Mouse (Mus musculus) urinary bladder, adult 2 months (tissue): ENCODE results near the gene Cdh8. TPM values are rescaled to one million over a fixed set of nuclear protein-coding genes. Genes with fewer than 3 reads are reported as not detected.

ENCODE experiments used
- DNase-seq: peaks from one replicate; pipeline ENCODE4 v3.0.0; 2022; ENCODE audit warnings: low spot score
- polyA plus RNA-seq: library from polyadenylated mRNA; depleted of rRNA; stranded (reverse); fragments of >200 nt; gene quantifications from 2 replicates; pipeline ENCODE4 v1.2.3, GENCODE M21; 2012; rRNA removed

Cdh8 gene
- polyA plus RNA-seq: 1.0 and 1.6 TPM in 2 replicates

GRCm38 (mm10) chr8:99415966-99416781 is at the start of gene Cdh8:
Gene Cdh8, minus strand, starts transcription at chr8:99416471.
- no peak for DNase-seq

- no peak for DNase-seq
These were observed 30.2 kb upstream of the Cdh8 start for GRCm38 (mm10) chr8:99446506-99446905.

- DNase-seq: no peak
These were observed 9.6 kb upstream of the Cdh8 start for GRCm38 (mm10) chr8:99425901-99426300.

GRCm38 (mm10) chr8:99421516-99421915 is 5.2 kb upstream of the Cdh8 start:
- DNase-seq: no peak

GRCm38 (mm10) chr8:99419726-99420125 is 3.5 kb upstream of the Cdh8 start:
- DNase-seq: no peak

- no peak for DNase-seq
These were observed 1.2 kb upstream of the Cdh8 start for GRCm38 (mm10) chr8:99417456-99417855.

- no peak for DNase-seq
These were observed 950 bp downstream of the Cdh8 start for GRCm38 (mm10) chr8:99415076-99415965.

GRCm38 (mm10) chr8:99414483-99414921 is 1.8 kb downstream of the Cdh8 start:
- DNase-seq: no peak

GRCm38 (mm10) chr8:99413877-99414482 is 2.3 kb downstream of the Cdh8 start:
- no peak for DNase-seq

GRCm38 (mm10) chr8:99393908-99394307 is 22.4 kb downstream of the Cdh8 start:
- DNase-seq: no peak

GRCm38 (mm10) chr8:99370104-99370503 is 46.2 kb downstream of the Cdh8 start:
- DNase-seq: no peak

- no peak for DNase-seq
These were observed 47.1 kb downstream of the Cdh8 start for GRCm38 (mm10) chr8:99369166-99369565.

GRCm38 (mm10) chr8:99368449-99368848 is 47.8 kb downstream of the Cdh8 start:
- no peak for DNase-seq

- DNase-seq: no peak
These were observed 62.3 kb downstream of the Cdh8 start for GRCm38 (mm10) chr8:99353923-99354322.

GRCm38 (mm10) chr8:99353221-99353620 is 63.0 kb downstream of the Cdh8 start:
- no peak for DNase-seq

- no peak for DNase-seq
These were observed 66.8 kb downstream of the Cdh8 start for GRCm38 (mm10) chr8:99349456-99349855.

- no peak for DNase-seq
These were observed 67.7 kb downstream of the Cdh8 start for GRCm38 (mm10) chr8:99348618-99349017.

- no peak for DNase-seq
These were observed 77.0 kb downstream of the Cdh8 start for GRCm38 (mm10) chr8:99339310-99339709.

GRCm38 (mm10) chr8:99327559-99327958 is 88.7 kb downstream of the Cdh8 start:
- DNase-seq: no peak

- DNase-seq: no peak
These were observed 101.7 kb downstream of the Cdh8 start for GRCm38 (mm10) chr8:99314561-99314960.

GRCm38 (mm10) chr8:99304184-99304583 is 112.1 kb downstream of the Cdh8 start:
- DNase-seq: no peak

- DNase-seq: no peak
These were observed 126.1 kb downstream of the Cdh8 start for GRCm38 (mm10) chr8:99290201-99290600.
